Mouse (Mus musculus): ENCODE measurements at regions not wholly inside any gene's neighbourhood (a gene's known extent, or its start where the extent isn't known, plus 50 kb on each side); places are given as distances from the start of the nearest gene placed in this dataset.
A peak's percentile ranks its signal among the peaks of the same experiment; 100 is the strongest.
"Not testable (repeated sequence)": the region's sequence is repeated elsewhere in the genome, so short reads cannot be mapped to it uniquely, and the experiment has no call there.

- Histone ChIP-seq H3K4me1 (ENCODE audit: control insufficient read depth, insufficient read depth, low read length) (peaks cover 14% of the 10 kb centered on the region), H3K36me3 (ENCODE audit: control insufficient read depth, insufficient read depth, low read length) (no peaks in the 10 kb centered on the region), H3K27ac (replicated peaks; ENCODE audit: low read depth, low read length) (no peak overlapping the region)
Measured at GRCm38 (mm10) chr10:99356883-99357282, 93.9 kb downstream of the Dusp6 start.

GRCm38 (mm10) chr10:99357347-99357746, 94.3 kb downstream of the Dusp6 start:
- Histone ChIP-seq H3K36me3 (ENCODE audit: control insufficient read depth, insufficient read depth, low read length) (no peaks in the 10 kb centered on the region), H3K4me1 (ENCODE audit: control insufficient read depth, insufficient read depth, low read length) (peaks cover 14% of the 10 kb centered on the region), H3K9me3 (ENCODE audit: control insufficient read depth, low read length) (no peaks in the 10 kb centered on the region), H3K4me3 (ENCODE audit: low read depth, low read length) (no peak overlapping the region), H3K9ac (ENCODE audit: low read length) (no peak overlapping the region), H3K27me3 (ENCODE audit: control insufficient read depth, insufficient read depth, low read length) (no peaks in the 10 kb centered on the region), H3K4me2 (ENCODE audit: low read depth, severe bottlenecking) (no peak overlapping the region), H3K27ac (replicated peaks; ENCODE audit: low read depth, low read length) (no peak overlapping the region)
- WGBS: 20% methylated on average over 4 of the region's 4 CpGs
- no peak for ATAC-seq (ENCODE audit: insufficient number of reproducible peaks, low FRiP score, low TSS enrichment, low read depth)
- no peak for DNase-seq (ENCODE audit: low spot score)

More at GRCm38 (mm10) chr10:99356883-99357282, 93.9 kb downstream of the Dusp6 start:
- no peaks in the 10 kb centered on the region for H3K27me3 ChIP-seq (ENCODE audit: control insufficient read depth, insufficient read depth, low read length)
- H3K9ac ChIP-seq (ENCODE audit: low read length): no peak overlapping the region
- H3K4me3 ChIP-seq (ENCODE audit: low read depth, low read length): no peak overlapping the region
- H3K4me2 ChIP-seq (ENCODE audit: low read depth, severe bottlenecking): no peak overlapping the region
- no peak for DNase-seq (ENCODE audit: low spot score)
- no peak for ATAC-seq (ENCODE audit: insufficient number of reproducible peaks, low FRiP score, low TSS enrichment, low read depth)
- H3K9me3 ChIP-seq (ENCODE audit: control insufficient read depth, low read length): no peaks in the 10 kb centered on the region
- WGBS: 65% methylated on average over 3 of the region's 3 CpGs

GRCm38 (mm10) chr10:99358256-99358655, 95.2 kb downstream of the Dusp6 start:
- WGBS: 82% methylated on average over 1 of the region's 1 CpGs
- Histone ChIP-seq H3K36me3 (ENCODE audit: control insufficient read depth, insufficient read depth, low read length) (no peaks in the 10 kb centered on the region), H3K9me3 (ENCODE audit: control insufficient read depth, low read length) (no peaks in the 10 kb centered on the region), H3K27ac (replicated peaks; ENCODE audit: low read depth, low read length) (no peak overlapping the region), H3K9ac (ENCODE audit: low read length) (no peak overlapping the region), H3K4me3 (ENCODE audit: low read depth, low read length) (no peak overlapping the region), H3K4me1 (ENCODE audit: control insufficient read depth, insufficient read depth, low read length) (peaks cover 14% of the 10 kb centered on the region), H3K27me3 (ENCODE audit: control insufficient read depth, insufficient read depth, low read length) (no peaks in the 10 kb centered on the region), H3K4me2 (ENCODE audit: low read depth, severe bottlenecking) (no peak overlapping the region)
- no peak for ATAC-seq (ENCODE audit: insufficient number of reproducible peaks, low FRiP score, low TSS enrichment, low read depth)
- DNase-seq (ENCODE audit: low spot score): no peak

GRCm38 (mm10) chr10:99359439-99359866, 96.4 kb downstream of the Dusp6 start:
- Histone ChIP-seq H3K9me3 (ENCODE audit: control insufficient read depth, low read length) (no peaks in the 10 kb centered on the region), H3K4me1 (ENCODE audit: control insufficient read depth, insufficient read depth, low read length) (peaks cover 7% of the 10 kb centered on the region), H3K4me3 (ENCODE audit: low read depth, low read length) (no peak overlapping the region), H3K36me3 (ENCODE audit: control insufficient read depth, insufficient read depth, low read length) (no peaks in the 10 kb centered on the region), H3K27ac (replicated peaks; ENCODE audit: low read depth, low read length) (peak overlapping the region; percentile 22; the same call in 1 of the 2 replicates), H3K27me3 (ENCODE audit: control insufficient read depth, insufficient read depth, low read length) (no peaks in the 10 kb centered on the region), H3K4me2 (ENCODE audit: low read depth, severe bottlenecking) (no peak overlapping the region), H3K9ac (ENCODE audit: low read length) (no peak overlapping the region)
- ATAC-seq (ENCODE audit: insufficient number of reproducible peaks, low FRiP score, low TSS enrichment, low read depth) (peak; percentile 77; the same call in 1 of the 2 replicates), DNase-seq (ENCODE audit: low spot score) (peak; percentile 59)
- 10% methylated on average over 2 of the region's 2 CpGs for WGBS

- not testable (repeated sequence) for ATAC-seq (ENCODE audit: insufficient number of reproducible peaks, low FRiP score, low TSS enrichment, low read depth); H3K4me1 ChIP-seq (ENCODE audit: control insufficient read depth, insufficient read depth, low read length)
Measured at GRCm38 (mm10) chr10:99360601-99361000, 97.6 kb downstream of the Dusp6 start.

GRCm38 (mm10) chr10:99366162-99366561, 103.1 kb downstream of the Dusp6 start:
- Histone ChIP-seq H3K4me3 (ENCODE audit: low read depth, low read length) (no peak overlapping the region), H3K36me3 (ENCODE audit: control insufficient read depth, insufficient read depth, low read length) (no peaks in the 10 kb centered on the region), H3K27me3 (ENCODE audit: control insufficient read depth, insufficient read depth, low read length) (no peaks in the 10 kb centered on the region), H3K9ac (ENCODE audit: low read length) (no peak overlapping the region), H3K4me2 (ENCODE audit: low read depth, severe bottlenecking) (no peak overlapping the region), H3K27ac (replicated peaks; ENCODE audit: low read depth, low read length) (no peak overlapping the region), H3K4me1 (ENCODE audit: control insufficient read depth, insufficient read depth, low read length) (no peaks in the 10 kb centered on the region), H3K9me3 (ENCODE audit: control insufficient read depth, low read length) (no peaks in the 10 kb centered on the region)
- 91% methylated on average over 7 of the region's 7 CpGs for WGBS
- no peak for DNase-seq (ENCODE audit: low spot score)
- ATAC-seq (ENCODE audit: insufficient number of reproducible peaks, low FRiP score, low TSS enrichment, low read depth): no peak

More at GRCm38 (mm10) chr10:99360601-99361000, 97.6 kb downstream of the Dusp6 start:
- H3K4me2 ChIP-seq (ENCODE audit: low read depth, severe bottlenecking); H3K9me3 ChIP-seq (ENCODE audit: control insufficient read depth, low read length); H3K9ac ChIP-seq (ENCODE audit: low read length); H3K4me3 ChIP-seq (ENCODE audit: low read depth, low read length); H3K27me3 ChIP-seq (ENCODE audit: control insufficient read depth, insufficient read depth, low read length); DNase-seq (ENCODE audit: low spot score); H3K36me3 ChIP-seq (ENCODE audit: control insufficient read depth, insufficient read depth, low read length): not testable (repeated sequence)
- 20% methylated on average over 10 of the region's 10 CpGs for WGBS
- peak overlapping the region; percentile 9; the same call in 1 of the 2 replicates for H3K27ac ChIP-seq (replicated peaks; ENCODE audit: low read depth, low read length)

GRCm38 (mm10) chr10:99367757-99368156, 104.7 kb downstream of the Dusp6 start:
- H3K9ac ChIP-seq (ENCODE audit: low read length): no peak overlapping the region
- no peaks in the 10 kb centered on the region for H3K36me3 ChIP-seq (ENCODE audit: control insufficient read depth, insufficient read depth, low read length)
- no peak overlapping the region for H3K4me3 ChIP-seq (ENCODE audit: low read depth, low read length)
- no peak for ATAC-seq (ENCODE audit: insufficient number of reproducible peaks, low FRiP score, low TSS enrichment, low read depth)
- no peaks in the 10 kb centered on the region for H3K4me1 ChIP-seq (ENCODE audit: control insufficient read depth, insufficient read depth, low read length)
- H3K9me3 ChIP-seq (ENCODE audit: control insufficient read depth, low read length): no peaks in the 10 kb centered on the region
- H3K4me2 ChIP-seq (ENCODE audit: low read depth, severe bottlenecking): no peak overlapping the region
- no peak for DNase-seq (ENCODE audit: low spot score)
- WGBS: 45% methylated on average over 6 of the region's 6 CpGs
- H3K27ac ChIP-seq (replicated peaks; ENCODE audit: low read depth, low read length): no peak overlapping the region
- no peaks in the 10 kb centered on the region for H3K27me3 ChIP-seq (ENCODE audit: control insufficient read depth, insufficient read depth, low read length)

- H3K36me3 ChIP-seq (ENCODE audit: control insufficient read depth, insufficient read depth, low read length): no peaks in the 10 kb centered on the region
- H3K27me3 ChIP-seq (ENCODE audit: control insufficient read depth, insufficient read depth, low read length): no peaks in the 10 kb centered on the region
- 5% methylated on average over 5 of the region's 5 CpGs for WGBS
- H3K9ac ChIP-seq (ENCODE audit: low read length): no peak overlapping the region
- H3K9me3 ChIP-seq (ENCODE audit: control insufficient read depth, low read length): no peaks in the 10 kb centered on the region
- H3K4me2 ChIP-seq (ENCODE audit: low read depth, severe bottlenecking): no peak overlapping the region
- H3K27ac ChIP-seq (replicated peaks; ENCODE audit: low read depth, low read length): no peak overlapping the region
- ATAC-seq (ENCODE audit: insufficient number of reproducible peaks, low FRiP score, low TSS enrichment, low read depth) (peak; percentile 57; the same call in 1 of the 2 replicates), DNase-seq (ENCODE audit: low spot score) (peak; percentile 61)
- H3K4me3 ChIP-seq (ENCODE audit: low read depth, low read length): no peak overlapping the region
- peaks cover 5% of the 10 kb centered on the region for H3K4me1 ChIP-seq (ENCODE audit: control insufficient read depth, insufficient read depth, low read length)
Measured at GRCm38 (mm10) chr10:99375101-99375500, 112.1 kb downstream of the Dusp6 start.

GRCm38 (mm10) chr10:99376430-99376829, 113.4 kb downstream of the Dusp6 start:
- 85% methylated on average over 8 of the region's 8 CpGs for WGBS
- H3K27me3 ChIP-seq (ENCODE audit: control insufficient read depth, insufficient read depth, low read length): no peaks in the 10 kb centered on the region
- H3K36me3 ChIP-seq (ENCODE audit: control insufficient read depth, insufficient read depth, low read length): no peaks in the 10 kb centered on the region
- H3K4me2 ChIP-seq (ENCODE audit: low read depth, severe bottlenecking): no peak overlapping the region
- H3K9me3 ChIP-seq (ENCODE audit: control insufficient read depth, low read length): no peaks in the 10 kb centered on the region
- H3K27ac ChIP-seq (replicated peaks; ENCODE audit: low read depth, low read length): no peak overlapping the region
- peaks cover 5% of the 10 kb centered on the region for H3K4me1 ChIP-seq (ENCODE audit: control insufficient read depth, insufficient read depth, low read length)
- no peak for ATAC-seq (ENCODE audit: insufficient number of reproducible peaks, low FRiP score, low TSS enrichment, low read depth)
- H3K9ac ChIP-seq (ENCODE audit: low read length): no peak overlapping the region
- no peak for DNase-seq (ENCODE audit: low spot score)
- no peak overlapping the region for H3K4me3 ChIP-seq (ENCODE audit: low read depth, low read length)

Measured in limb, embryonic 11.5 days (tissue).